Mouse (Mus musculus) macrophage (primary cell): Measurements from ENCODE around the gene Adora1. TPM values are rescaled to one million over a fixed set of nuclear protein-coding genes. Genes with fewer than 3 reads are reported as not detected.

Experiments
- H3K27ac ChIP-seq: fragments of 350-480 bp; formaldehyde crosslinking; 2 replicates; pipeline ENCODE4 v1.9.0; 2021
- H3K36me3 ChIP-seq: fragments of 350-480 bp; formaldehyde crosslinking; 2 replicates; pipeline ENCODE4 v1.9.0; 2021; ENCODE audit errors: inconsistent target
- H3K4me3 ChIP-seq: fragments of 350-480 bp; formaldehyde crosslinking; 2 replicates; pipeline ENCODE4 v1.9.0; 2021; ENCODE audit errors: inconsistent target
- H3K79me2 ChIP-seq: fragments of 350-480 bp; formaldehyde crosslinking; 2 replicates; pipeline ENCODE4 v1.9.0; 2021; ENCODE audit errors: inconsistent target
- WGBS: methylation state at CpG from one replicate; pipeline ENCODE4 v1.1.7; 2026; ENCODE audit warnings: inconsistent platforms; ENCODE audit not compliant: missing documents; 5-methylcytosine and 5-hydroxymethylcytosine counted together
- polyA plus RNA-seq: library from polyadenylated mRNA; stranded (reverse); fragments of 250-400 nt; gene quantifications from 3 replicates; pipeline ENCODE4 v1.2.4, GENCODE M21; 2018; ENCODE audit warnings: inconsistent platforms

Gene Adora1
- polyA plus RNA-seq, 1 experiment from 2014 or later: not detected

- Histone ChIP-seq H3K4me3 (no peak overlapping the region), H3K79me2 (no peaks in the 10 kb centered on the region), H3K27ac (no peak overlapping the region), H3K36me3 (no peaks in the 10 kb centered on the region)
- 85% methylated on average over 3 of the region's 4 CpGs for WGBS
Measured at GRCm38 (mm10) chr1:134246590-134246989, 11.4 kb upstream of the Adora1 start.

GRCm38 (mm10) chr1:134245004-134245717 is 9.9 kb upstream of the Adora1 start:
- WGBS: 93% methylated on average over 12 of the region's 14 CpGs
- Histone ChIP-seq H3K36me3 (no peaks in the 10 kb centered on the region), H3K79me2 (no peaks in the 10 kb centered on the region), H3K27ac (no peak overlapping the region), H3K4me3 (no peak overlapping the region)

- 29% methylated on average over 35 of the region's 35 CpGs for WGBS
- no peaks in the 10 kb centered on the region for H3K36me3 ChIP-seq
- no peak overlapping the region for H3K4me3 ChIP-seq
- no peak overlapping the region for H3K27ac ChIP-seq
- no peaks in the 10 kb centered on the region for H3K79me2 ChIP-seq
Measured at GRCm38 (mm10) chr1:134243948-134244914, 9.0 kb upstream of the Adora1 start.

- Histone ChIP-seq H3K4me3 (no peak overlapping the region), H3K27ac (no peak overlapping the region), H3K79me2 (no peaks in the 10 kb centered on the region), H3K36me3 (no peaks in the 10 kb centered on the region)
- 83% methylated on average over 6 of the region's 6 CpGs for WGBS
Measured at GRCm38 (mm10) chr1:134243505-134243904, 8.3 kb upstream of the Adora1 start.

- WGBS: 54% methylated on average over 2 of the region's 2 CpGs
- no peaks in the 10 kb centered on the region for H3K36me3 ChIP-seq
Measured at GRCm38 (mm10) chr1:134242286-134242685, 7.1 kb upstream of the Adora1 start.

GRCm38 (mm10) chr1:134241298-134241697 is 6.1 kb upstream of the Adora1 start:
- no peaks in the 10 kb centered on the region for H3K36me3 ChIP-seq
- H3K27ac ChIP-seq: no peak overlapping the region
- WGBS: 91% methylated on average over 8 of the region's 8 CpGs
- H3K4me3 ChIP-seq: no peak overlapping the region
- H3K79me2 ChIP-seq: no peaks in the 10 kb centered on the region

More at GRCm38 (mm10) chr1:134242286-134242685, 7.1 kb upstream of the Adora1 start:
- Histone ChIP-seq H3K27ac (no peak overlapping the region), H3K4me3 (no peak overlapping the region), H3K79me2 (no peaks in the 10 kb centered on the region)

GRCm38 (mm10) chr1:134240701-134241100 is 5.5 kb upstream of the Adora1 start:
- H3K4me3 ChIP-seq: no peak overlapping the region
- H3K27ac ChIP-seq: no peak overlapping the region
- no peaks in the 10 kb centered on the region for H3K36me3 ChIP-seq
- no peaks in the 10 kb centered on the region for H3K79me2 ChIP-seq
- 33% methylated on average over 8 of the region's 9 CpGs for WGBS

- Histone ChIP-seq H3K36me3 (no peaks in the 10 kb centered on the region), H3K4me3 (no peak overlapping the region), H3K27ac (no peak overlapping the region), H3K79me2 (no peaks in the 10 kb centered on the region)
- WGBS: 97% methylated on average over 3 of the region's 3 CpGs
Measured at GRCm38 (mm10) chr1:134237438-134237837, 2.2 kb upstream of the Adora1 start.

- H3K4me3 ChIP-seq: no peak overlapping the region
- H3K27ac ChIP-seq: no peak overlapping the region
- H3K79me2 ChIP-seq: no peaks in the 10 kb centered on the region
- WGBS: 62% methylated on average over 3 of the region's 3 CpGs
- H3K36me3 ChIP-seq: no peaks in the 10 kb centered on the region
Measured at GRCm38 (mm10) chr1:134236142-134236541, 911 bp upstream of the Adora1 start.

- H3K79me2 ChIP-seq: no peaks in the 10 kb centered on the region
- H3K27ac ChIP-seq: no peak overlapping the region
- no peak overlapping the region for H3K4me3 ChIP-seq
- H3K36me3 ChIP-seq: no peaks in the 10 kb centered on the region
- 3% methylated on average over 41 of the region's 41 CpGs for WGBS
Measured at GRCm38 (mm10) chr1:134234455-134235390, 508 bp downstream of the Adora1 start.

- Histone ChIP-seq H3K36me3 (no peaks in the 10 kb centered on the region), H3K27ac (no peak overlapping the region), H3K79me2 (no peaks in the 10 kb centered on the region), H3K4me3 (no peak overlapping the region)
- 44% methylated on average over 19 of the region's 19 CpGs for WGBS
Measured at GRCm38 (mm10) chr1:134233681-134234454, 1.4 kb downstream of the Adora1 start.

GRCm38 (mm10) chr1:134232778-134233531 is 2.3 kb downstream of the Adora1 start:
- Histone ChIP-seq H3K4me3 (no peak overlapping the region), H3K27ac (no peak overlapping the region), H3K79me2 (no peaks in the 10 kb centered on the region), H3K36me3 (no peaks in the 10 kb centered on the region)
- WGBS: 44% methylated on average over 12 of the region's 12 CpGs

- Histone ChIP-seq H3K79me2 (no peaks in the 10 kb centered on the region), H3K36me3 (no peaks in the 10 kb centered on the region), H3K4me3 (no peak overlapping the region), H3K27ac (no peak overlapping the region)
- WGBS: 73% methylated on average over 7 of the region's 8 CpGs
Measured at GRCm38 (mm10) chr1:134232326-134232725, 2.9 kb downstream of the Adora1 start.
